Mouse (Mus musculus) C2C12 (cell line): ENCODE measurements around the gene Mmp19.

Experiments used
- CEBPB ChIP-seq: IDR thresholded peaks from one replicate; pipeline ENCODE4 v1.6.1; 2011; ENCODE audit warnings: low read depth, mild to moderate bottlenecking, control low read depth, moderate library complexity
- CTCF ChIP-seq: IDR thresholded peaks from one replicate; pipeline ENCODE4 v1.5.1; 2011; ENCODE audit not compliant: control insufficient read depth, insufficient read depth, insufficient read length
- MAX ChIP-seq: IDR thresholded peaks from one replicate; pipeline ENCODE4 v1.6.1; 2011; ENCODE audit warnings: mild to moderate bottlenecking, control low read depth
- MYOD1 ChIP-seq: IDR thresholded peaks from one replicate; pipeline ENCODE4 v1.6.1; 2011; ENCODE audit warnings: low read depth; ENCODE audit not compliant: control insufficient read depth, insufficient read length
- MYOG ChIP-seq: IDR thresholded peaks from one replicate; pipeline ENCODE4 v1.6.1; 2011; ENCODE audit not compliant: control insufficient read depth, insufficient read length; ENCODE audit errors: extremely low read depth
- USF1 ChIP-seq: IDR thresholded peaks from one replicate; pipeline ENCODE4 v1.6.1; 2011; ENCODE audit warnings: low read depth, mild to moderate bottlenecking, control low read depth, moderate library complexity

GRCm38 (mm10) chr10:128821358-128822056 lies 30.8 kb downstream of the Mmp19 start, which contains the start of gene Ormdl2:
- TF ChIP-seq CTCF (no peak), MYOD1 (no peak), MYOG (no peak), MAX (no peak), CEBPB (peak; percentile 78), USF1 (no peak)
